Mouse (Mus musculus) layer of hippocampus, postnatal 14 days (tissue): ENCODE measurements at regions not wholly inside any gene's neighbourhood (a gene's known extent, or its start where the extent isn't known, plus 50 kb on each side); places are given as distances from the start of the nearest gene placed in this dataset.

Experiments used
- DNase-seq, 2 experiments: peaks; one replicate each; pipeline ENCODE4 v3.0.0; 2021 to 2022; ENCODE audit warnings: low spot score in 2 of 2, mixed read lengths in 1 of 2

DNA sequence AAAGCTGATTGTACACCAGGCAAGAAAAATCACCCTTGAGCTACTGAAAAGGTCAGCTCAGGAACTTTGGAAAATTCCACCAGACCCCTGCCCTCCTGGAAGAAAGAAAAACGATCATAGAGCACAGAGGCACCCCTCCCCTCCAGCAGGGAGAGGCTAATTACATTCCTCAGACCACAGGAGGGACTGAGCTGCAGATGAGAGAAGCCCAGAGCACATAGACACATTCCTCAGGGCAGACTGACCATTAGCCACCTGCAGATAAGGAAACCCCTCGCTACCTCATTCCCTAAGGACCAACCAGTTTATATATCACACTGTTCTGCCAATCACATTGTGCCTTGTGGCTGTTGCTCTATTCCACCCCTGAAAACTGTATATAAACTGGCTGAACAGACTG, 230.3 kb downstream of the Parp8 start:
- no peak for DNase-seq

DNA sequence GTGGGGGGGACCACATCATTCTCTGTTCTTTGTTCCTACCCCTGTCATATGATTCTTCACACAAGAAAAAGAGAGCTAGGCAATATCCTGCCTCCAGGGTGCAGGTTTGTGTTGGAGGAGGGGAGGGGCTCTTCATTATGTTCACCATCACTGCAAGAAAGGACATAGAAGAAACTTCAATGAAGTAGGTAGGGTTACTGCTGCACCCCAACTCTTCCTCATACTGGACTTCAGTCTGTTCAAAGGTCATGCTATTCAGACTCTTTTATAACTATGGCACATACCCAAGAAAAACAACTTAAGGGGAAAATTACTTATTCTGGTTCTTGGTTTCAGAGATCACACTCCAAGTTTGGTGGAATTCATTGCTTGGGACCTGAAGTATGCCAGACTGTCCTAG, 243.7 kb downstream of the Parp8 start:
- DNase-seq: no peak

DNA sequence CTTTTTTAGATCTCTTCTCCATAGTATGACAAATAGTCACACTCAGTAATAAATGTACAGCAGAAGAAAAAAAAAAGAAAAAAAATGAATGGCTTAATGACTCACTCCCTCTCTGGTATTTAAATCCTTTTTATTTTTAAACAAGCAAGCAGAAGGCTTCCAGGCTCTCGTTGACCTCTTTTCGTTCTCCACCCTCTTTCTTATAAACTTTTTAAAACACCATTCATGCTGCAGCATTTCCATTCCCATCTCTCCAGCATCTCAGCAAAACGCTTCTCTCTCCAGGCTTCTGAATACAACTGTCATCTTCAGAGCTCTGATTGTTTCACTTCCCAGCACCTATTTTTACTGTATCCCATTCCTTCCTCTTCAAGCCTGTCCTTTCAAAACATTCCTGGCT, 259.8 kb downstream of the Parp8 start:
- DNase-seq: no peak

DNA sequence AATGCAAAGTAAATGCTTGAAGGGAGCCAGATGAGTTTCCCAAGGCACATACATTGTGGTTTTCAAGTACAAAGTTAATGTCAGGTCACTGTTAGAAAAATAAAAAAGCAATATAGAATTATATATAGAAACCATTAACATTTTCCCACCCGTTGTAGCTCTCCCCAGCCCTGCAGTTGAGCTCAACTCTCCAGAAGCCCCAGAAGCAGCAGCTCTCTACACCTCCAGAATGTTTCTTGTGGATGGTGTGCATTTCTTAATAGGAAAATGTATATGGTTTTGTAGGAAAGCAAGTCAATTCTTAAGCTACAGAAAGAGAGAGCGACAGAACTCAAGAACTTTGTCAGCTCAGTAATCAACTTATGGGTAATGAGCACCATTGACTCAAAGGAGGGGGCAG, 265.4 kb downstream of the Parp8 start:
- no peak for DNase-seq

DNA sequence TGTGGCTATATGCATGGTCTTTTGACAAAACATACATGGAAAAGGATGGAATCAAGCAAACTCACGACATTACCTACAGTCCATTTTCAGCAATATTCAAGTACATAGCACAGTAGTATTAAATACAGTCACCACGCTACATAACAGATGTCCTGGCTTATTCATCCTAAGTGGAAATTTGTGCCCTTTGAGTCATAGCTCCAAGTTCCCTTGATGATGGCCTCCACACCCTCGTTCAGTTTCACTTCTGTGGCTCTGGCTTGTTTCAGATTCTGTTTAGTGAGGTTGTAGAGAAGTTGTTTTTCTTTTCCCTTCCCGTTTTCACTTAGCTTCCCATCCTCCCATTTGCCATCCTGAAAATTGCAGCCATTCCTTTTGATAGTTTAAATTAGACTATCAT, 284.5 kb downstream of the Parp8 start:
- no peak for DNase-seq

DNA sequence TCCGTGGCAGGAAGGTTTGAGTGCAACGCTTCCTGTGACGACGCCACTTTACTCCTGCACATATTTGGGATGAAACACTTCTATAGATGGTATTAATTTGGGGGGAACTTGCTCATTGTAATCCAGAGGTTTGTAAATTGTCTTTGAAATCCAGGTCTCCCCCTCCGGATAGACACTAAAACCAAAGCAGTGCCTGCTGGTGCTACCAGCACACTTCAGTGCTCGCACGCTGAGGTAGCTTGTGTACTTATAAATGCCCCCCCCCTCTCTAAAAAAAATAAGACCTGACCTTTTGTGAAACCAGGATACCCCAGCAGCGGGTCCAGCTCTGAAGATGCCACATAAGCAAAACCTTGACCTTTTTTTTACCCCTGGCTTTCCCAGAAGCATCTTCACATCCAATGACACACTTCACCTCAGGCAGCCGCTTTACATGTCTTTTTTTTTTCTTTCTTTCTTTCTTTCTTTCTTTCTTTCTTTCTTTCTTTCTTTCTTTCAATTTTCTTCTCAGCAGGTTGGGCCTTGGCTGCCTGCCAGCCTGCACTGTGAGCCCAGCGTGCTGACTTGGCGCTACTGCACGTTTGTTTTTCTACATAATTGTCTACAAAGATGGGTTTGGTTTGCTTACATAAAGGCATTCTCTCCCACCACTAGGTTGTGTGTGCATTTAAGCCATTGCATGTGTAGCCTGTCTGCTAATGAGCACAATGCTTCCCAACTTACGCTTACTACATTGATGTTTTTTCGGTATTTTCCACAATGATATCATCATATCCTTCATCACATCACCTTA, 301.8 kb downstream of the Parp8 start:
- no peak for DNase-seq

DNA sequence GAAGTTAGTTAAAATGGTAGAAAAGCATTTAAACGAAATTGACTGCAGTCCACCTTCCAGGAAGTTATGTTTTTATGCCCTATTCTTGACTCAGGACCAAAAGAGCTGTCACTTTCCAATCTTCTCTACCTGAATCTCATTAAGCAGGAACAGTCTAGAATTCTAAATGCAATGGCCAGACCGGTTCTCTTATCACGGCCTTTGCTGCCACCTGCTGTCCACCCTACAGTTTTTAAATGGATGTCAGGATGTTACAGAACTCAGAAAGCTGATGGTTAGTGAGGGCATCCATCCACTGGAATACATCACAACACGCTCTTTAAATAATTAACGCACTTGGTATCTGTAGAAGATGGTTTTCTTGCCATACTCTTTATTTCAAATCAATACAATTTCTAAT, 310.5 kb downstream of the Parp8 start:
- DNase-seq: peak; percentile 45 to 64

DNA sequence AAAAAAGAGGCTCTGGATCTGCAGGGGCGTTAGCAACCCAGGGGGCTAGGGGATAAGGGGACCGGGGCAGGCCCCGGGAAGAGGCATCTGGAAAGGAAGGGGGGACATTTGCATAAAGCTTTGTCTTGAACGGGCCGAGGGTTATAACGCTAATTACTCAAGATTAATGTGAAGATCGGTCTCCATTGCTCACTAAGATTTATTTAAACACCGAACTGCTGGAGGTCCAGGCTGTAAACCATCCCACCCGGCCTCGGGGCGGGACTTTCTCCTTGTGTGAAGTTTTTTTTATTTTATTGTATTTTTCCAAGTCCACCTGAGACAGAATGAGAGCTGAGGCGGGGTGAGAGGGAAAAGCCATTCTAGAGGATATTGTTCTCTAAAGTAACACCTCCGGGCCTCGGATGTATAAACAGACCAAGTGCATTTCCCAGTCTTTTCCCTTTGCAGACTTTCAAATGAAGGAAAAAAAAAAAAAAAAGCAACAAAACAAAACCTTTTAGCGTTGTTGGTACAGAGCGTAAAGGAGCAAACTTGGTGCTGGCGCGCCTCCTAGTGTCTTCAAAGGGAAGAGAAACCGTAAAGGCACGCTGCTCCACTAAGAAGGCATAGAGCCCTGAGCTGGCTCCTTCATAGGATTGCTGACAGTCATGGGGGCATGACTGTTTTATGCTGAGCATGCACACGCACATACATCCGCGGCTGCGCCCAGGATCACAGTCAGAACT, 313.3 kb downstream of the Parp8 start:
- DNase-seq: peak; percentile 64 to 75

DNA sequence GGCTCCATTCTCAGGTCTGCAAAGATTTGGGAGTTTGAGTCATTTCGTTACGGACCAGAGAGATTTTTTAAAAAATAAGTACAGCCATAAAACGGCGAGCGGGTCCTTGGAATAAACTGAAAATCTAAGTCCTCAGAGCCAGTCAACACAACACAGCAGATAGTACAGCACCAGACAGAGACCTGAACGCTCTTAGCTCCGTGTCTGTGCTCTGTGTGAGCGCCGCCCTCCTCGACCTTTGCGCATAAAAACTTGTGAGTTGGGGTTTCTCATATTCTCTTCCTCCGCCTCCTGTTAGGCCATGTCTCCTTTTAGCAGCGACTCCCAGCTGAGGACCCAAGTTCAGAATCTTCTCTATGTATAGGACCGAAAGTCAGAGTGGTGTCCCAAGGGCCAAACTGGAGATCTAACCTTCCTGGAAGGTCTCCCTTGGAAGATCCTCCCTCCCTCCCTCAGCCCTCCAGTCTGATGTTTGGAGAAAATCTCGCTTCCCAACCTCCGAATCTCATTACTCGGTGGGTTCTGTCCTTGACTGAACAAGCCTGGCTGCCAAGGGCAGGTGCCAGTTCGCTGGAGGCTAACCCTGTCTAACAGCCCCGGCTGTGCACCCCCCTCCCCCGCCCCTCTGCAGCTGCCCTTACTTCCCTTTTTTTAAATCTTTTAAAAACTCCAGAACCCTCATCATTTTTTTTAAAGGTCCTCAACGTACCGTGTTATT, 314.0 kb downstream of the Parp8 start:
- DNase-seq: no peak

DNA sequence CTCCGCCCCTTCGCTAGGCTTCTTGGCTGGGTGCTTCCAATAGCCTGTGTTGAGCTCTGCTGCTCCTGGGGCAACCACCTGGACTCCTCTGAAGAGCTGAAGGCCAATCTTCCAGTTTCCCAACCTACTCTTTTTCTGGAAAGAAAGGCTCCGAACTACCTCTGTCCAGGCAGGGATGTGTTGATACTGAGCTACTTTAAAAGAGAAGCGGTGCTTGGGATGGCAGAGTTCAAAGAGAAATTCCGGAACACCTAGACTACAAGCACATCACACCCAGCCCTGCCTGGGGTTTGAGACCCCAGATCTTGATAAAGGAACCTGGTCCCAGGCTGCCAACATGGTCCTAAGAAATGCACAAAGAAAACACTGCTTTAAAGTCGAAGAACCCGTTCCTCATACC, 315.7 kb downstream of the Parp8 start:
- DNase-seq: no peak

DNA sequence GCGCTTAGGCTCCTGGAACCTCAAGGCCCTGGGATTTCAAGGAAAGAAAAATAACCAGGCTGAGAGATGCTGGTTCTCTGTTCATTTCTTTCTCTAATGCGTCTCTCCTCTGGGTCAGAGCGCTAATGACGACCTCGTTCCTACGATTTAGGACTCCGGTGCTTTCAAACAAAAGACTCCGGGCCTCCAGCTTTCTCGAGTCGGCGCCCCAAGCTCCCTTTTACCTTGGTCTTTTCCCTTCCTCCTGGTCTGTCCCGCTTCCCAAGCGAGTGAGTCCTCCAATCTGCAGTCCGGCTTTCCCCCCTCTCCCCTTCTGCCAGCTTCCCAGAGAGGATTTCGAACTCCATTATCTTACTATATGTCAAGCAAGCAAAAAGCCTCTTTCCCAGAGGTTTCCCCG, 316.5 kb downstream of the Parp8 start:
- no peak for DNase-seq

DNA sequence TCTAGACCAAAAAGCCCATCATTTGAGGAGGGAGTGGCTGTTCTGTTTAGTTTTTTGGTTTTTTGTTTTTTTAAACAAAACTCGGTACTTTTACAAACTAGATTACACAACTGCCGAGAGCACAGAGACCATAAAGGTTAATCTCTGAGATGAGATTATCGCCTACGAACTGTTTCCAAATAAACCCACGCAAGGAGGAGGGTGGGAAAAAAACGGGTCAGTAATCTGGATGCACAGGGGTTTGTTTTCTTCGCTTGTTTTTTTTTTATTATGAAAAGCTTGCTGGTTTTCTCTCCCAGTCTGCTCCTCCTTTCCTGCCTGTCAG, 316.9 kb downstream of the Parp8 start:
- DNase-seq: no peak

DNA sequence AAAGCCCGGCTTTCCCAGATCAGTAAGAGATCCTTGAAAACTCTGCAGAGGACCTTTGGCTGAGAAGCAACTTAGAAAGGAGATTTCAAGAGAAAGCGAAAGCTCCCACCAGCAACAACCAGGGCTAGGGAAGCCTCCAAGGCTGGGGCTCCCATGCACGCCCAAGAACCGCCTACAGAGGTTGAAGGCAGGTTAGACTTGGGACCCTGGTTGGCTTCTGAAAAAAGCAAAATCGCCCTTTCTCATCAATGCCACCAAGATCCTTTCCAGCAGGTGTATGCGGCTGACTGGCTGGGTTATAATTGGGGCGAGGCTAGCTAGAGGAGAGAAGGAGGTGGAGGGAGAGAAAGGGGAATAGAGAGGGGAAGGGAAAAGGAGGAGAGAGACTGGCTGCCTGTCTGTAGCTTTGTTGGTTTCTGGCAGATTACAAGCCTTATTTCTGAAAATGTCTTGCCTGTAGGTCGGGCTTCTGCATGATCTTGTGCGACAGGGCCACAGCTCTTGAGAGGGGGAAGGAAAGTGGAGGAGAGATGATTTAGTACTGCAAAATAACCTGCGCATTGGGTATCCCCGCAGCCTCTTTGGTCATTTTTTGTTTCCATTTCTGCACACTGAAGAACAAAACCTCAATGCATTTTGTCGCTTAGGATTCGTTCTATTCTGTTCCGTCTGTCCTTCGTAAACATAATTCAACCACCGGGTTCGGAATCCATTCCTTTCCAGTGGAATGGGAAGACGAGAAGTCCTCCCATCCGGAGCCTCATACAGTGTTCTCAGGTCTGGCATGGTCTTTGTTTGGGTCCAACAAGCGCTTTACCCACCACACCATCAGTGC, 317.5 kb downstream of the Parp8 start:
- DNase-seq: no peak

DNA sequence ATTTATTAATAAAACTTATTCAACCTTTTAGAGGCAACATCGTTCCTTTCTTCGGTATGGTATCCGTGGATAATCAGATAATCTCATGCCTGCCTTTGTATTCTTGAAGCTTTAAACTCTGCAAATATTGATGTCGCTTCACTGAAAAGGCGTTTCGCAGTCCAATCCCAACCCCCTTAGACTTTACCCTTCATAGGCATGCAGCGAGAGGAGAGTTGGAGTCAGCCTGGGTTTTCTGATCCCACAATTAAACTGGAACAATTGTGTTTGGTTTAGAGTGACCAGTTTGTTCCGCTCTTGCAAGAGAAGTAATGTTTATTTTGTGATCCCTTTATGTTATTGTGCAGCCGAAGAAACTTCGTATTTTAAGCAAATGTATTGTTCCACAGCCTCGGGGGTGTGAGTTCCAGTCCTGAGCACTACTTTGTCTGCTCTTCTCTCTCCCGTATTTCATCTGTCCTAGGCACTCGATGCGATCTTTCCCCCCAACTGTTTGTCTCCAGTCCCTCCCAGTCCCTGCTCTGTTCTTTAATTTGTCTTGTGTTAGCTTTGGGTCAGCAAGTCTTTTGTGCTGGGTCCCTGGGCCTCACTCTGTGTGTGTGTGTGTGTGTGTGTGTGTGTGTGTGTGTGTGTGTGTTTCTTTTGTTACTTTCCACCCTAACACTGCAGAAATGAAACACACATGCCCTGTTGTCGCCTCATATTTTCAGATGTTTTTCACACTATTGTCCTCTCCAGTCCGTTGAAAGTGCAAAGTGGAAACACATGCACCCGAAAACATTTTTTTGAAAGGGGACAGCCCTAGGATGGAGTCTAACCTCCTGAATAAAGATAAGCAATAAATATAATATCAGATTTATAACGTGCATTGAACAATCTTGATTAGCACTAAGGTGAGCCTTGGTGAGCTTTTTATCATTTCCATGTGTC, 318.7 kb downstream of the Parp8 start:
- no peak for DNase-seq

DNA sequence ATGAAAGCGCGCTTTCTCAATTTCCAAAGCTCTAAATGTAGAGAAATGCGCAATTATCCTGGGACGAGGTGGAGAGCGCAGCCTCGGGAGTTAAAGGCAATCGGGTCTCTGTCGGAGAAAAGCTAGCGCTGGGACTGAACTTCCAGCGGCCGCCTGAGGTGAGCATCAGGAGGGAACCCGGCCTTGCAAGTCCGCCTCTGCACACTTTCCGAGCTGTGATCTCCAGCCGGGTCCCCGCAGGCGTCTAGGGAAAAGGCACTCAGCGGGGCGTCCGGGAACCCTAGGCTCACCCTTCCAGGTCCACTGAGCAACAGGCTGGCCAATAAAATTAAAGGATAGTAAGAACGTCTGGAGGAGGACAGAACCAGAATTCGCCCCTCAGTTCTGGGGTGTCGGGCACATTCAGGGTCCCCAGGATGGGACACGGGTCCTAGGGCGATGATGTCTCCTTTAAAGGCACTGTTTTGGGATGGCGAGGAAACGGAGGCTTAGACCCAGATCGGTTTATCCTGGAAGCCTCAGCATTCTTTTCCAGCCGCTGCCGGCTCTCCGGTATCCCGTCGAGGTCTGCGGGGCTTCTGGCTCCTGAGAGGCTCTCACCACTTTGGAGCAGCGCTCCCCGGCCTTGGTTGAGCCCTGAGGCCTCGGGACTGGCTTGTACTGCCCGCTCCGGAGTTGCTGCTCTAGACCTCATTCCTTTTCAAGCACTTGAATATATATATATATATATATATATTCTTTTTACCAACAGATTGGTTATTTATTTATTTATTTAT, 319.5 kb downstream of the Parp8 start:
- DNase-seq: no peak

DNA sequence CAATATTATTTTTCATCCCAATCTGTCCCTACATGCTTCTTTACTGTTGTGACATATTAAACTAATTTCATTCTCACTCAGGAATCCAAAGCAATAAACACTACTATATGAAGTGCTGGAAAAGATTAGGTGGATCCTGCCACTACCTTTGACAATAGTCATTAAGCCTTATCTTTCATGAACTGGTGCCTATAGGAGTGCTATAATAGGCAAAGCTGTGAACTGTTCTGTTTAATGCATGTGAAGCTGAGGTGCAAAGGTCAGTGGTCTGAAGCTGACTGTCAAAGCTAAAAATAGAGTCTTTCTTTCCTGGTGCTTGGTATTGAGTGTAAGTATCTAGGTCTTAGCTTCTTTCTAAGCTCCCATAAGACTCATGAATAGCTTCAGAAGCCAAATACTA, 336.6 kb downstream of the Parp8 start:
- no peak for DNase-seq
